Mouse (Mus musculus) left cerebral cortex, postnatal 25 days (tissue): ENCODE results near the gene Smug1. TPM values are rescaled to one million over a fixed set of nuclear protein-coding genes. Genes with fewer than 3 reads are reported as not detected.

Experiments used
- DNase-seq, 2 experiments: peaks; one replicate each; pipeline ENCODE4 v3.0.0; 2022; ENCODE audit warnings: low spot score in 2 of 2, mixed read lengths in 1 of 2
- intact Hi-C: fragments of 180-260 bp; cut with DNase I; formaldehyde crosslinking; loops from one replicate; pipeline ENCODE4 v1.15.1; 2025
- total RNA-seq, 2 experiments: library from RNA; stranded (reverse); gene quantifications; 2 replicates each; pipeline ENCODE4 v1.2.3; 2021

Smug1 gene
- total RNA-seq, 2 experiments from 2014 or later: 19.2 to 20.9 TPM

- no peak for DNase-seq
- intact Hi-C loops: no loop called here
Measured at GRCm38 (mm10) chr15:103152371-103152770, 14.5 kb downstream of the Smug1 start.

- intact Hi-C loops: no loop called here
- DNase-seq: no peak
Measured at GRCm38 (mm10) chr15:103147779-103148178, 19.1 kb downstream of the Smug1 start.

GRCm38 (mm10) chr15:103147422-103147690 is 19.5 kb downstream of the Smug1 start:
- DNase-seq: no peak

GRCm38 (mm10) chr15:103146627-103147421 is 20.1 kb downstream of the Smug1 start:
- DNase-seq: peak; percentile 75 to 79
- intact Hi-C loops: no loop called here

More at GRCm38 (mm10) chr15:103147422-103147690, 19.5 kb downstream of the Smug1 start:
- intact Hi-C loops: no loop called here

GRCm38 (mm10) chr15:103145635-103146299 is 21.1 kb downstream of the Smug1 start:
- no peak for DNase-seq
- intact Hi-C loops: no loop called here

- intact Hi-C loops: no loop called here
- DNase-seq: no peak
Measured at GRCm38 (mm10) chr15:103144176-103144575, 22.7 kb downstream of the Smug1 start.

- peak; percentile 65 to 69 for DNase-seq
- intact Hi-C loops: no loop called here
Measured at GRCm38 (mm10) chr15:103135431-103135947, 31.4 kb downstream of the Smug1 start.

GRCm38 (mm10) chr15:103134277-103135086 is 32.4 kb downstream of the Smug1 start:
- no peak for DNase-seq
- intact Hi-C loops: no loop called here

- intact Hi-C loops: no loop called here
- no peak for DNase-seq
Measured at GRCm38 (mm10) chr15:103133761-103134160, 33.1 kb downstream of the Smug1 start.

- intact Hi-C loops: no loop called here
- no peak for DNase-seq
Measured at GRCm38 (mm10) chr15:103130729-103131128, 36.2 kb downstream of the Smug1 start.

- DNase-seq: no peak
- intact Hi-C loops: no loop called here
Measured at GRCm38 (mm10) chr15:103129289-103129688, 37.6 kb downstream of the Smug1 start.

GRCm38 (mm10) chr15:103128056-103128833 is 38.6 kb downstream of the Smug1 start:
- intact Hi-C loops: no loop called here
- no peak for DNase-seq

- intact Hi-C loops: no loop called here
- no peak for DNase-seq
Measured at GRCm38 (mm10) chr15:103125982-103126381, 40.9 kb downstream of the Smug1 start.

GRCm38 (mm10) chr15:103124254-103124653 is 42.6 kb downstream of the Smug1 start:
- intact Hi-C loops: loop anchor here (5.0 kb wide), 1 partner anchor 112 kb away; no protein-coding TSS in a partner anchor

GRCm38 (mm10) chr15:103123343-103123742 is 43.5 kb downstream of the Smug1 start:
- no peak for DNase-seq
- intact Hi-C loops: loop anchor here (5.0 kb wide), 1 partner anchor 111 kb away; no protein-coding TSS in a partner anchor

More at GRCm38 (mm10) chr15:103124254-103124653, 42.6 kb downstream of the Smug1 start:
- no peak for DNase-seq

- peak; percentile 8 to 24 for DNase-seq
- intact Hi-C loops: loop anchor here (5.0 kb wide), 1 partner anchor 110 kb away; no protein-coding TSS in a partner anchor
Measured at GRCm38 (mm10) chr15:103122372-103122771, 44.5 kb downstream of the Smug1 start.

GRCm38 (mm10) chr15:103121416-103121815 is 45.5 kb downstream of the Smug1 start:
- intact Hi-C loops: loop anchor here (5.0 kb wide), 1 partner anchor 109 kb away; no protein-coding TSS in a partner anchor

GRCm38 (mm10) chr15:103120594-103120993 is 46.3 kb downstream of the Smug1 start:
- intact Hi-C loops: loop anchor here (5.0 kb wide), 1 partner anchor 108 kb away; no protein-coding TSS in a partner anchor
- no peak for DNase-seq

More at GRCm38 (mm10) chr15:103121416-103121815, 45.5 kb downstream of the Smug1 start:
- DNase-seq: peak in 1 of 2 experiments; percentile 21

GRCm38 (mm10) chr15:103115726-103116125 is 51.2 kb downstream of the Smug1 start:
- no peak for DNase-seq
- intact Hi-C loops: no loop called here
